Mouse (Mus musculus) liver, embryonic 15.5 days (tissue): ENCODE measurements around the gene Syne3. TPM values are rescaled to one million over a fixed set of nuclear protein-coding genes. Genes with fewer than 3 reads are reported as not detected.

ENCODE experiments used
- ATAC-seq: fragments of 200-750 bp; cut with Nextera tagmentation; 2 replicates; pipeline ENCODE4 v1.8.0; 2017; ENCODE audit warnings: moderate number of reproducible peaks, mild to moderate bottlenecking, moderate library complexity; ENCODE audit not compliant: insufficient read depth
- H3K27ac ChIP-seq: fragments of 300-500 bp; sonication (generic); replicated peaks from 2 replicates; pipeline ENCODE4 v1.5.1; 2015; ENCODE audit warnings: mild to moderate bottlenecking, inconsistent platforms
- H3K27me3 ChIP-seq: fragments of 300-500 bp; sonication (generic); 2 replicates; pipeline ENCODE4 v1.6.1; 2015; ENCODE audit warnings: mild to moderate bottlenecking, inconsistent platforms
- H3K36me3 ChIP-seq: fragments of 300-500 bp; sonication (generic); replicated peaks from 2 replicates; pipeline ENCODE4 v1.6.1; 2015; ENCODE audit warnings: moderate library complexity, mild to moderate bottlenecking, inconsistent platforms
- H3K4me1 ChIP-seq: fragments of 300-500 bp; sonication (generic); replicated peaks from 2 replicates; pipeline ENCODE4 v1.6.1; 2015; ENCODE audit warnings: inconsistent platforms
- H3K4me2 ChIP-seq: fragments of 300-500 bp; sonication (generic); 2 replicates; pipeline ENCODE4 v1.6.1; 2015; ENCODE audit warnings: moderate library complexity, mild to moderate bottlenecking, inconsistent platforms
- H3K4me3 ChIP-seq: fragments of 300-500 bp; sonication (generic); replicated peaks from 2 replicates; pipeline ENCODE4 v1.5.1; 2015; ENCODE audit warnings: mild to moderate bottlenecking, inconsistent platforms
- H3K9ac ChIP-seq: fragments of 300-500 bp; sonication (generic); 2 replicates; pipeline ENCODE4 v1.6.1; 2015; ENCODE audit warnings: moderate library complexity, mild to moderate bottlenecking, inconsistent platforms
- H3K9me3 ChIP-seq: fragments of 300-500 bp; sonication (generic); replicated peaks from 2 replicates; pipeline ENCODE4 v1.6.1; 2016; ENCODE audit warnings: inconsistent platforms
- WGBS: fragments of 180-500 bp; shearing (Covaris S2); methylation state at CpG from one replicate; pipeline ENCODE4 v1.1.7; 2015; ENCODE audit warnings: mixed read lengths; ENCODE audit not compliant: insufficient replicate concordance; 5-methylcytosine and 5-hydroxymethylcytosine counted together
- polyA plus RNA-seq: library from polyadenylated mRNA; unstranded; fragments of >200 nt; fragmentation: Nextera tagmentation; extraction: Ambion mirVana; gene quantifications from 2 replicates; pipeline ENCODE4 v1.2.1, GENCODE M21; 2015

The Syne3 gene
- polyA plus RNA-seq, 1 experiment from 2014 or later: 3.0 TPM

DNA sequence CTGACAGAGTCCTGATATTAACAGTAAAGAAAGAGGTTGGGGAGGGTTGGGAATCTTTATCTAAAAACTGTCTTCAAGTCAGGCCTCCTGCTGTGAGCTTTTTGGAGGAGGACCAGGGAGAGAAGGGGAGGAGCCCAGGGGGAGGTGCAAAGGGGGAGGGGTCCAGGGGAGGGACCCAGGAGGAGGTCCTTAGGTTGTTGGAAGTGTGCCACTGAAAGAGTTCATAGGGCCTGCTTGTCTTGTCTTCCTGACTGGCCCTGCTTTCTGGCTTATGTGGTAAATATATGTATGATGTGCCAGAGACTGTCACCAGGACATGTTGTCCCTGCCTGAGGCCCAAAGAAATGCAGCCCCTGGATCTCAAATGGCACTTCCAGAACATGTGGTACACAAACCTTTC lies 49.2 kb downstream of the Syne3 start:
- H3K27ac ChIP-seq: no peak overlapping the region
- H3K4me2 ChIP-seq: no peak overlapping the region
- no peak overlapping the region for H3K9ac ChIP-seq
- H3K9me3 ChIP-seq: no peaks in the 10 kb centered on the region
- H3K4me1 ChIP-seq: no peaks in the 10 kb centered on the region; the same call in 1 of the 2 replicates
- H3K36me3 ChIP-seq: peaks cover 75% of the 10 kb centered on the region
- ATAC-seq: peak; percentile 42
- H3K4me3 ChIP-seq: no peak overlapping the region
- H3K27me3 ChIP-seq: no peaks in the 10 kb centered on the region

DNA sequence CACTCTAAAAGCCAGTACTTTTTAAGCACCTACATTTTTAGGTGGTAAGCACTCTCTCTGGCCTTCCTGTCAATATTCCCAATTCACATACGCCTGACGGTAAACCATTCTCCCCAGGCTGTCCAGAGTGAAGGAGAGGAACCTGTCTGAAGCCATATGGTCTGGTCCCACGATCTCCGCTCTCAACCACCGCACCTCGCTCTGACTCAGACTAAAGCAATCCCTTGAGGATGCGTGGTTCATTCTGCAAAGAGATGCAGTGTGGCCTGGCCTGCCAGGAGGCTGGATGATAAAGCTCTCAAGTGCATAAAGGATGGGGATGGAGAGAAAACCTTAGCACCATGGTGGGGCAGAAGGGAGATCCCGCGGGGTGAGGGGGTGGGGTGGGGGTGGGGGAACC lies 49.6 kb downstream of the Syne3 start:
- H3K4me3 ChIP-seq: no peak overlapping the region
- H3K4me2 ChIP-seq: no peak overlapping the region
- 71% methylated on average over 9 of the region's 9 CpGs for WGBS
- H3K9me3 ChIP-seq: no peaks in the 10 kb centered on the region
- no peak overlapping the region for H3K9ac ChIP-seq
- H3K27me3 ChIP-seq: no peaks in the 10 kb centered on the region
- no peak overlapping the region for H3K27ac ChIP-seq
- no peaks in the 10 kb centered on the region; the same call in 1 of the 2 replicates for H3K4me1 ChIP-seq
- H3K36me3 ChIP-seq: peaks cover 80% of the 10 kb centered on the region
- ATAC-seq: no peak

- Histone ChIP-seq H3K36me3 (peaks cover 88% of the 10 kb centered on the region), H3K27ac (no peak overlapping the region)
- WGBS: 73% methylated on average over 11 of the region's 11 CpGs
Measured at GRCm38 (mm10) chr12:104958263-104958662, 51.3 kb downstream of the Syne3 start.

DNA sequence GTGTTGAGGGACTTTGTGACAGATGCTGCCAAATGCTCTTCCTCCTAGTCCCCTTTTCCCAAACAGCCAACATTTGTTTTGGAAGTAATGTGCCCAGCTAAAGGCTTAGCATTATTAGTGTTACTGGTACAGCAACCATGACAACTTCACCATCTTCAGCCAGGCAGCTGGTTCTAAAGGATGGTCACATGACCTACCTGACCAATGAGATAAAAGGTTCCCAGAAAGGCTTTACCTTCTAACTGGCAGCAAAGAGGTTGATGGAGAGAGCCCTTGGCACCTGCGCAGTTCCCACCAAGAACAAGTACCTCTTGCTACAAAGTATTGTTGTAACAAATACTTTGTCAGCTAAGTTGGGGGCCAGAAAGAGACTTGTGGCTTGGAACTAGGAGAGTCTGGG lies 52.4 kb downstream of the Syne3 start:
- Histone ChIP-seq H3K4me2 (no peak overlapping the region), H3K36me3 (peaks cover 88% of the 10 kb centered on the region), H3K9ac (no peak overlapping the region), H3K4me3 (no peak overlapping the region), H3K9me3 (no peaks in the 10 kb centered on the region), H3K27me3 (no peaks in the 10 kb centered on the region), H3K4me1 (peaks cover 3% of the 10 kb centered on the region; the same call in 1 of the 2 replicates), H3K27ac (no peak overlapping the region)
- ATAC-seq: no peak
- WGBS: 100% methylated on average over 1 of the region's 1 CpGs

More at GRCm38 (mm10) chr12:104958263-104958662, 51.3 kb downstream of the Syne3 start:
- H3K27me3 ChIP-seq: no peaks in the 10 kb centered on the region
- H3K4me1 ChIP-seq: no peaks in the 10 kb centered on the region; the same call in 1 of the 2 replicates
- H3K9ac ChIP-seq: no peak overlapping the region
- H3K4me2 ChIP-seq: no peak overlapping the region
- H3K4me3 ChIP-seq: no peak overlapping the region
- ATAC-seq: no peak
- H3K9me3 ChIP-seq: no peaks in the 10 kb centered on the region

DNA sequence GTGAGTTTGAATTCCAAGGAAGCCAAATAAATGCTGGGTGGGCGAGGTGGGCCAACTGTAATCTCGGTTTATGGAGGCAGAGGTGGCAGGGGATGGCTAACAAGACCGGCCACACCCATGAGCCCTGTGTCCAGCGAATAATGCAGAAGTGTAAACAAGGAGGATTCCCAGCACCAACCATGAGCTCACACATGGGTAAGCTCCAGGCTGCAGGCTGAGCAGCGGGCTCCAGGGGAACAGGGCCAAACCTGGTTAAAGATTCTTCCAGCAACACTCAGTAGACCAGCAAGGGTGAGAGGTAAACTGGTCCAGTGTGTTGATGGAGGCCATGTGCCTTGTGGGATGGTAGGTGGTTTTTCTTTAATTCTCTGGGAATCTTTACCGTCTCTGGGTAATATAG lies 53.2 kb downstream of the Syne3 start:
- H3K27ac ChIP-seq: no peak overlapping the region
- no peak overlapping the region for H3K4me2 ChIP-seq
- H3K4me1 ChIP-seq: peaks cover 3% of the 10 kb centered on the region; the same call in 1 of the 2 replicates
- ATAC-seq: no peak
- no peaks in the 10 kb centered on the region for H3K27me3 ChIP-seq
- H3K9ac ChIP-seq: no peak overlapping the region
- H3K36me3 ChIP-seq: peaks cover 89% of the 10 kb centered on the region
- no peaks in the 10 kb centered on the region for H3K9me3 ChIP-seq
- no peak overlapping the region for H3K4me3 ChIP-seq
- 68% methylated on average over 6 of the region's 6 CpGs for WGBS

- Histone ChIP-seq H3K9ac (no peak overlapping the region), H3K4me2 (no peak overlapping the region), H3K9me3 (no peaks in the 10 kb centered on the region), H3K27ac (no peak overlapping the region), H3K4me1 (peaks cover 3% of the 10 kb centered on the region; the same call in 1 of the 2 replicates), H3K4me3 (no peak overlapping the region), H3K27me3 (no peaks in the 10 kb centered on the region), H3K36me3 (peaks cover 87% of the 10 kb centered on the region)
- 76% methylated on average over 17 of the region's 17 CpGs for WGBS
- no peak for ATAC-seq
Measured at GRCm38 (mm10) chr12:104955003-104955800, 54.4 kb downstream of the Syne3 start.

DNA sequence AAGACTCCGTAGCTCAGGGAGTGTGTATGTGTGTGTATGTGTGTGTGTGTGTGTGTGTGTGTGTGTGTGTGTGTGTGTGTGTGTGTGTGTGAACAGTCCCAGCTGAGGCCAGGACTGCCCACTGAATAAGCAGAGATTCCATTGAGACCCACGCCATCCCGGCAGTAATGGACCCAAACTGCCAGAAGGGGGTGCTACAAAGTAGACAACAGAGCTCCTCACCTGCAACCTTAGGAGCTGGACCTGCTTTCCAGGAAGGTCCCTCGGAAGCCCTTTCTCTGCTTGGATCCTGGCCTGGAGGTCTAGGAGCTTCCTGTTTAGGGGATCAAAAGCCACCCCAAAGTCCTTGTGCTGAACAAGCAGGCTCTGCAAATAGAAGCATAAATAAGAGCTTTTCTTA lies 55.7 kb downstream of the Syne3 start:
- H3K9ac ChIP-seq: no peak overlapping the region
- no peak for ATAC-seq
- H3K27ac ChIP-seq: no peak overlapping the region
- H3K36me3 ChIP-seq: peaks cover 76% of the 10 kb centered on the region
- H3K4me1 ChIP-seq: 0 out of 2 replicates have a peak, but pooled peaks cover 3% of the 10 kb centered on the region
- no peak overlapping the region for H3K4me2 ChIP-seq
- no peaks in the 10 kb centered on the region for H3K9me3 ChIP-seq
- H3K27me3 ChIP-seq: no peaks in the 10 kb centered on the region
- H3K4me3 ChIP-seq: no peak overlapping the region
- WGBS: 47% methylated on average over 4 of the region's 4 CpGs

DNA sequence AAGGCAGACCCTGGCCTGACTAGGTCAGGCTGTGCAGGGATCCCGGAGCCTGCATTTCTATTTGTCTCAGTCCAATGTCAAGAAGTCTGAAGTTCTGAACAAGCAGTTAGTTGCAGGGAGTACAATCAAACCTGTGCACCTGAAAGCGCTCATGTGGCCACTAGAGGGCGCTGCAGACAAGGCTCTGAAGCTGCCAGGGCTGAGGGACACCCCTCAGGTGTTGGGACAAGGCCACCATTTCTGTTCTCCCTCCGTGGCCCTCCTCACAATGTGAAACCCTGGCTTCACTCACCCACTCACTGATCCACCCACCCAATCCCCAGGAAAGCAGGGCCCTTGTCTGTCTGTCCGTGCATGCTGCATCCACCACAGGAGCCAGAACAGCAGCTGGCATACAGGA lies 57.2 kb downstream of the Syne3 start:
- Histone ChIP-seq H3K27me3 (no peaks in the 10 kb centered on the region), H3K4me1 (0 out of 2 replicates have a peak, but pooled peaks cover 3% of the 10 kb centered on the region), H3K4me2 (no peak overlapping the region), H3K4me3 (no peak overlapping the region), H3K27ac (no peak overlapping the region), H3K9ac (no peak overlapping the region), H3K36me3 (peaks cover 70% of the 10 kb centered on the region), H3K9me3 (no peaks in the 10 kb centered on the region)
- ATAC-seq: peak; percentile 59
- WGBS: 17% methylated on average over 5 of the region's 5 CpGs

DNA sequence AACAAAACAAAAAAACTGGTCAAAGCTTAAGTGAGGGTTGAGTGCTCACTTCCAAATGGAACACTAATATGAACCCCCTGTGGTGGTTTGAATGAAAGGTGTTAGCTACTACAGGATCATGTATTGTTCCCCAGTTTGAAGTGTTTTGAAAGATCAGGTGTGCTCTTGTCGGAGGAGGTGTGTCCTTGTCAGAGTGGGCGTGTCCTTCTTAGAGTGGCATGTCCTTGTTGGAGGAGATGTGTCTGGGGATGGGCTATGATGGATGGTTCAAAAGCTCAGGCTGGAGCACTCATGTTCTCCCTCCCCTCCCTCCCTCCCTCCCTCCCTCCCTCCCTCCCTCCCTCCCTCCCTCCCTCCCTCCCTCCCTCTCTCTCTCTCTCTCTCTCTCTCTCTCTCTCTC lies 61.7 kb downstream of the Syne3 start:
- ATAC-seq: no peak
- WGBS: 49% methylated on average over 2 of the region's 2 CpGs
- Histone ChIP-seq H3K9me3 (no peaks in the 10 kb centered on the region), H3K27me3 (no peaks in the 10 kb centered on the region), H3K27ac (no peak overlapping the region), H3K4me3 (no peak overlapping the region), H3K4me1 (0 out of 2 replicates have a peak, but pooled peaks cover 3% of the 10 kb centered on the region), H3K9ac (no peak overlapping the region), H3K36me3 (peaks cover 69% of the 10 kb centered on the region), H3K4me2 (no peak overlapping the region)

DNA sequence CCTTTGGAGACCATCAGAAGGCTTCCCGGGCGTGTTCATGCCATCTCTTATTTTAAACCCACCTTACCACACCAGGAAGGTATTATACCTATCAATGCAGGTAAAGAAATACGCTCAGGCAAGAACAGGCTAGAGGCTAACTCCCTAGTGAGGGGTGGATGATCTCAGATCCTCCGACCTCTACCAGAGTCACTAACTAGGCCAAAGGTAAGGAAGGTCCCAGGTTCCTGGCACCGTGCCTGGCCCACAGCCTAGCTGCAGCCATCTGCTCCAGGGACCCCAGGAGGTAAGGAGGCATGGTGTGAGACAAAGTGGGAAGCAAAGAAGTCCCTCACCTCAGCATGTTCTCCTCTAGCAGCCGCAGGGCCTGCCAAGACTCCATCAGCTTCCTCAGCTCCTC lies 63.4 kb downstream of the Syne3 start:
- H3K9ac ChIP-seq: no peak overlapping the region
- H3K27ac ChIP-seq: no peak overlapping the region
- 90% methylated on average over 6 of the region's 6 CpGs for WGBS
- no peak for ATAC-seq
- H3K4me2 ChIP-seq: no peak overlapping the region
- H3K27me3 ChIP-seq: no peaks in the 10 kb centered on the region
- H3K4me1 ChIP-seq: no peaks in the 10 kb centered on the region
- no peak overlapping the region for H3K4me3 ChIP-seq
- H3K36me3 ChIP-seq: peaks cover 69% of the 10 kb centered on the region
- H3K9me3 ChIP-seq: no peaks in the 10 kb centered on the region

- H3K27ac ChIP-seq: no peak overlapping the region
- WGBS: 86% methylated on average over 9 of the region's 9 CpGs
- H3K4me3 ChIP-seq: no peak overlapping the region
- no peak for ATAC-seq
- no peaks in the 10 kb centered on the region for H3K27me3 ChIP-seq
- H3K9me3 ChIP-seq: no peaks in the 10 kb centered on the region
- H3K36me3 ChIP-seq: peaks cover 86% of the 10 kb centered on the region
- H3K4me2 ChIP-seq: no peak overlapping the region
- H3K4me1 ChIP-seq: no peaks in the 10 kb centered on the region
- H3K9ac ChIP-seq: no peak overlapping the region
Measured at GRCm38 (mm10) chr12:104940466-104940865, 69.1 kb downstream of the Syne3 start.

GRCm38 (mm10) chr12:104940027-104940386 lies 69.6 kb downstream of the Syne3 start:
- no peaks in the 10 kb centered on the region for H3K27me3 ChIP-seq
- no peak overlapping the region for H3K4me2 ChIP-seq
- H3K9me3 ChIP-seq: no peaks in the 10 kb centered on the region
- H3K4me3 ChIP-seq: no peak overlapping the region
- no peak for ATAC-seq
- 32% methylated on average over 4 of the region's 4 CpGs for WGBS
- no peak overlapping the region for H3K9ac ChIP-seq
- H3K27ac ChIP-seq: no peak overlapping the region
- H3K4me1 ChIP-seq: no peaks in the 10 kb centered on the region
- peaks cover 87% of the 10 kb centered on the region for H3K36me3 ChIP-seq
